Mouse (Mus musculus) cortical plate, adult 2 months (tissue): ENCODE measurements at regions not wholly inside any gene's neighbourhood (a gene's known extent, or its start where the extent isn't known, plus 50 kb on each side); places are given as distances from the start of the nearest gene placed in this dataset.

Source experiments
- CTCF ChIP-seq: fragments of 200-500 bp; IDR thresholded peaks from 2 replicates; pipeline ENCODE4 v1.5.1; 2011; ENCODE audit warnings: mild to moderate bottlenecking, control low read depth, low read length; ENCODE audit not compliant: insufficient read depth; ENCODE audit errors: extremely low read depth
- POLR2A ChIP-seq: fragments of 200-500 bp; IDR thresholded peaks from 2 replicates; pipeline ENCODE4 v1.6.1; 2011; ENCODE audit warnings: mild to moderate bottlenecking, low read length, control low read depth; ENCODE audit not compliant: insufficient read depth; ENCODE audit errors: extremely low read depth

- no peak for TF ChIP-seq POLR2A
- TF ChIP-seq CTCF = no peak
Observed at GRCm38 (mm10) chr15:56107719-56108118, 1369.7 kb downstream of the Slc22a22 start.
